Mouse (Mus musculus) CH12.LX (cell line): ENCODE results near the gene Enpp4. TPM values are rescaled to one million over a fixed set of nuclear protein-coding genes. Genes with fewer than 3 reads are reported as not detected.

Experiments
- DNase-seq: peaks from one replicate; pipeline ENCODE4 v3.0.0-alpha.2; 2013; ENCODE audit errors: extremely low read depth
- H3K27ac ChIP-seq: 2 replicates; pipeline ENCODE4 v1.5.1; 2012; ENCODE audit warnings: low read depth, mild to moderate bottlenecking, control low read depth, moderate library complexity; ENCODE audit not compliant: insufficient read depth
- H3K27me3 ChIP-seq: replicated peaks from 2 replicates; pipeline ENCODE3; 2012; ENCODE audit warnings: inconsistent platforms
- H3K36me3 ChIP-seq, 2 experiments: replicated peaks in 1 of 2; 2 replicates each; pipeline versions ENCODE3 to v1.6.1; 2012; ENCODE audit warnings: inconsistent platforms in 1 of 2, low read length in 1 of 2, mild to moderate bottlenecking in 1 of 2, mixed read lengths in 1 of 2, moderate library complexity in 1 of 2; ENCODE audit not compliant: control insufficient read depth in 1 of 2, insufficient read depth in 1 of 2
- H3K4me1 ChIP-seq, 2 experiments: 2 replicates each; pipeline ENCODE4 v1.6.1; 2012; ENCODE audit warnings: inconsistent platforms in 1 of 2, moderate library complexity in 1 of 2; ENCODE audit not compliant: insufficient read depth in 2 of 2, control insufficient read depth in 1 of 2
- H3K4me2 ChIP-seq: 2 replicates; pipeline ENCODE4 v1.6.1; 2012; ENCODE audit warnings: low read depth, mild to moderate bottlenecking, control low read depth; ENCODE audit not compliant: poor library complexity, insufficient read depth, severe bottlenecking
- H3K4me3 ChIP-seq, 3 experiments: fragments of 150-350 bp in 1 of 3; sonication (generic) in 1 of 3; replicated peaks in 1 of 3; 2 replicates each; pipeline versions ENCODE3 to v1.5.1; 2011 to 2012; ENCODE audit warnings: low read depth in 2 of 3, low read length in 2 of 3, mild to moderate bottlenecking in 2 of 3, moderate library complexity in 2 of 3, control low read depth in 1 of 3, improper control_type of control experiment in 1 of 3, inconsistent platforms in 1 of 3, mixed read lengths in 1 of 3; ENCODE audit not compliant: poor library complexity in 1 of 3
- H3K79me2 ChIP-seq: replicated peaks from 2 replicates; pipeline ENCODE4 v1.6.1; 2012; ENCODE audit warnings: mild to moderate bottlenecking, moderate library complexity; ENCODE audit not compliant: control insufficient read depth, poor library complexity, insufficient read depth, severe bottlenecking; ENCODE audit errors: extremely low read depth
- H3K9ac ChIP-seq: 2 replicates; pipeline ENCODE4 v1.6.1; 2012; ENCODE audit warnings: low read depth, mild to moderate bottlenecking, control low read depth, moderate library complexity; ENCODE audit not compliant: insufficient read depth
- H3K9me3 ChIP-seq: replicated peaks from 2 replicates; pipeline ENCODE3; 2012; ENCODE audit warnings: low read length, inconsistent platforms, mixed read lengths
- BHLHE40 ChIP-seq: IDR thresholded peaks from 2 replicates; pipeline ENCODE4 v1.6.1; 2011; ENCODE audit warnings: mild to moderate bottlenecking, low read depth, low read length, improper control_type of control experiment
- CHD1 ChIP-seq: IDR thresholded peaks from 2 replicates; pipeline ENCODE4 v1.6.1; 2012; ENCODE audit warnings: low read depth, low read length, improper control_type of control experiment, inconsistent platforms
- CTCF ChIP-seq, 2 experiments: IDR thresholded peaks in 1 of 2; conservative IDR thresholded peaks in 1 of 2; 2 replicates each; pipeline ENCODE4 v1.5.1; 2011 to 2012; ENCODE audit warnings: low read depth in 2 of 2, low read length in 2 of 2, improper control_type of control experiment in 1 of 2, inconsistent platforms in 1 of 2, mild to moderate bottlenecking in 1 of 2, moderate library complexity in 1 of 2
- E2F4 ChIP-seq: IDR thresholded peaks from 2 replicates; pipeline ENCODE4 v1.6.1; 2011; ENCODE audit warnings: low read depth, low read length, improper control_type of control experiment; ENCODE audit not compliant: insufficient replicate concordance
- EP300 ChIP-seq: IDR thresholded peaks from 2 replicates; pipeline ENCODE4 v1.6.1; 2011; ENCODE audit warnings: low read length, improper control_type of control experiment
- GABPA ChIP-seq: IDR thresholded peaks from 2 replicates; pipeline ENCODE4 v1.6.1; 2012; ENCODE audit warnings: low read depth, low read length, improper control_type of control experiment, inconsistent platforms; ENCODE audit not compliant: insufficient replicate concordance
- HCFC1 ChIP-seq: IDR thresholded peaks from 2 replicates; pipeline ENCODE4 v1.6.1; 2012; ENCODE audit warnings: low read depth, mild to moderate bottlenecking, inconsistent platforms, low read length, improper control_type of control experiment
- JUND ChIP-seq: conservative IDR thresholded peaks from 2 replicates; pipeline ENCODE4 v1.6.1; 2011; ENCODE audit warnings: low read depth, low read length, improper control_type of control experiment
- MAFK ChIP-seq: IDR thresholded peaks from 2 replicates; pipeline ENCODE4 v1.6.1; 2011; ENCODE audit warnings: low read length, improper control_type of control experiment; ENCODE audit not compliant: insufficient replicate concordance
- MAX ChIP-seq: IDR thresholded peaks from 2 replicates; pipeline ENCODE4 v1.6.1; 2011; ENCODE audit warnings: low read length, improper control_type of control experiment
- MEF2A ChIP-seq: IDR thresholded peaks from 2 replicates; pipeline ENCODE4 v1.6.1; 2014; ENCODE audit warnings: low read depth, mild to moderate bottlenecking, inconsistent platforms, low read length, improper control_type of control experiment, borderline replicate concordance
- NELFE ChIP-seq: IDR thresholded peaks from 2 replicates; pipeline ENCODE4 v1.6.1; 2011; ENCODE audit warnings: low read depth, low read length, improper control_type of control experiment
- NRF1 ChIP-seq: IDR thresholded peaks from 2 replicates; pipeline ENCODE4 v1.6.1; 2014; ENCODE audit warnings: low read depth, mild to moderate bottlenecking, inconsistent platforms, low read length, improper control_type of control experiment, moderate library complexity
- POLR2A ChIP-seq: IDR thresholded peaks from 2 replicates; pipeline ENCODE4 v1.6.1; 2011; ENCODE audit warnings: low read depth, mild to moderate bottlenecking, improper control_type of control experiment, low read length
- POLR2AphosphoS2 ChIP-seq: IDR thresholded peaks from 2 replicates; pipeline ENCODE4 v1.6.1; 2011; ENCODE audit warnings: low read depth, low read length, improper control_type of control experiment
- RAD21 ChIP-seq: IDR thresholded peaks from 2 replicates; pipeline ENCODE4 v1.6.1; 2011; ENCODE audit warnings: low read depth, mild to moderate bottlenecking, low read length, improper control_type of control experiment, moderate library complexity
- RCOR1 ChIP-seq: conservative IDR thresholded peaks from 2 replicates; pipeline ENCODE4 v1.6.1; 2012; ENCODE audit warnings: low read depth, mild to moderate bottlenecking, inconsistent platforms, low read length, improper control_type of control experiment
- SIN3A ChIP-seq: IDR thresholded peaks from 2 replicates; pipeline ENCODE4 v1.6.1; 2012; ENCODE audit warnings: low read length, improper control_type of control experiment, inconsistent platforms
- SMC3 ChIP-seq: IDR thresholded peaks from 2 replicates; pipeline ENCODE4 v1.6.1; 2011; ENCODE audit warnings: low read depth, low read length, improper control_type of control experiment
- TBP ChIP-seq: conservative IDR thresholded peaks from 2 replicates; pipeline ENCODE4 v1.6.1; 2011; ENCODE audit warnings: low read depth, low read length, improper control_type of control experiment
- USF1 ChIP-seq: IDR thresholded peaks from 2 replicates; pipeline ENCODE4 v1.6.1; 2014; ENCODE audit warnings: low read depth, mild to moderate bottlenecking, inconsistent platforms, low read length, improper control_type of control experiment
- USF2 ChIP-seq: conservative IDR thresholded peaks from 2 replicates; pipeline ENCODE4 v1.6.1; 2011; ENCODE audit warnings: low read depth, low read length, improper control_type of control experiment
- ZMIZ1 ChIP-seq: IDR thresholded peaks from 2 replicates; pipeline ENCODE4 v1.6.1; 2012; ENCODE audit warnings: low read depth, mild to moderate bottlenecking, inconsistent platforms, low read length, improper control_type of control experiment
- ZNF384 ChIP-seq: IDR thresholded peaks from 2 replicates; pipeline ENCODE4 v1.6.1; 2012; ENCODE audit warnings: low read depth, low read length, improper control_type of control experiment, inconsistent platforms
- dilution Hi-C: fragments of 300-500 bp; cut with MboI; formaldehyde crosslinking; loops from 2 replicates; pipeline ENCODE4 v1.14.3; 2020; ENCODE audit warnings: low sequenced_read_pairs; ENCODE audit not compliant: extremely low pct_unique_long_range_greater_than_20kb, extremely low pct_ligation_motif_present
- in situ Hi-C: fragments of 300-500 bp; cut with MboI; formaldehyde crosslinking; loops from 3 replicates; pipeline ENCODE4 v1.14.3; 2019; ENCODE audit warnings: low sequenced_read_pairs, low pct_ligation_motif_present, low pct_unique_long_range_greater_than_20kb, mixed read lengths
- polyA plus RNA-seq: library from polyadenylated mRNA; unstranded; fragments of >175 nt; gene quantifications from 2 replicates; pipeline ENCODE4 v1.2.1, GENCODE M21; 2012; ENCODE audit warnings: low read depth; ENCODE audit not compliant: insufficient read length
- total RNA-seq, 2 experiments: library from RNA; depleted of rRNA; stranded (reverse); fragments of 300-350 nt in 1 of 2; fragments of >200 nt in 1 of 2; gene quantifications; 2 replicates each; pipeline ENCODE4 v1.2.3; 2012 to 2014

The Enpp4 gene
- total and polyA plus RNA-seq, 3 experiments: 0.11 to 0.34 (median 0.16) TPM

GRCm38 (mm10) chr17:44088226-44088625, 17.4 kb downstream of the Enpp4 start:
- in situ Hi-C loops: no loop called here
- dilution Hi-C loops: no loop called here
- Histone ChIP-seq H3K4me2 (no peak overlapping the region; the same call in 1 of the 2 replicates), H3K36me3 (no peaks in the 10 kb centered on the region), H3K27me3 (peaks cover 87% of the 10 kb centered on the region), H3K4me1 (peaks cover 9 to 28% of the 10 kb centered on the region in 2 experiments), H3K4me3 (no peak overlapping the region), H3K9ac (no peak overlapping the region), H3K9me3 (no peaks in the 10 kb centered on the region), H3K27ac (no peak overlapping the region), H3K79me2 (no peaks in the 10 kb centered on the region)
- no peak for TF ChIP-seq MEF2A
- no peak for TF ChIP-seq JUND
- TF ChIP-seq MAX: no peak
- TF ChIP-seq USF1: no peak
- no peak for TF ChIP-seq BHLHE40
- no peak for TF ChIP-seq CTCF (conservative IDR thresholded peaks at IDR 0.05 in 1 of 2, IDR thresholded peaks at IDR 0.05 in 1 of 2; ENCODE audit: low read depth in 2 of 2, low read length in 2 of 2)
- no peak for TF ChIP-seq HCFC1
- TF ChIP-seq USF2: no peak
- TF ChIP-seq GABPA: no peak
- no peak for TF ChIP-seq SIN3A
- no peak for TF ChIP-seq E2F4
- no peak for TF ChIP-seq RAD21
- no peak for TF ChIP-seq CHD1
- TF ChIP-seq MAFK: no peak
- TF ChIP-seq EP300: no peak
- no peak for TF ChIP-seq TBP
- peak; percentile 26 for DNase-seq

GRCm38 (mm10) chr17:44083156-44083555, 22.5 kb downstream of the Enpp4 start:
- H3K4me2 ChIP-seq: no peak overlapping the region
- H3K4me3 ChIP-seq: no peak overlapping the region
- in situ Hi-C loops: no loop called here
- H3K79me2 ChIP-seq: no peaks in the 10 kb centered on the region
- H3K9me3 ChIP-seq: no peaks in the 10 kb centered on the region
- no peaks in the 10 kb centered on the region for H3K36me3 ChIP-seq
- DNase-seq: no peak
- H3K9ac ChIP-seq: no peak overlapping the region
- dilution Hi-C loops: no loop called here
- TF ChIP-seq POLR2A: no peak
- no peak for TF ChIP-seq POLR2AphosphoS2
- no peak for TF ChIP-seq SIN3A
- TF ChIP-seq RCOR1: no peak
- TF ChIP-seq NRF1: no peak
- no peak for TF ChIP-seq NELFE
- no peak for TF ChIP-seq SMC3
- TF ChIP-seq MAFK: no peak
- TF ChIP-seq EP300: no peak
- TF ChIP-seq BHLHE40: no peak
- TF ChIP-seq ZMIZ1: no peak
- TF ChIP-seq ZNF384: no peak
- TF ChIP-seq E2F4: no peak
- peaks cover 2 to 3% of the 10 kb centered on the region in 2 experiments; a peak in 3 of 4 replicates for H3K4me1 ChIP-seq
- no peak overlapping the region for H3K27ac ChIP-seq
- peaks cover 85% of the 10 kb centered on the region for H3K27me3 ChIP-seq
